Mouse (Mus musculus) thymus, postnatal 14 days (tissue): ENCODE results near the gene Fam131a.

Source experiments
- DNase-seq: peaks from one replicate; pipeline ENCODE4 v3.0.0; 2021

The Fam131a gene

DNA sequence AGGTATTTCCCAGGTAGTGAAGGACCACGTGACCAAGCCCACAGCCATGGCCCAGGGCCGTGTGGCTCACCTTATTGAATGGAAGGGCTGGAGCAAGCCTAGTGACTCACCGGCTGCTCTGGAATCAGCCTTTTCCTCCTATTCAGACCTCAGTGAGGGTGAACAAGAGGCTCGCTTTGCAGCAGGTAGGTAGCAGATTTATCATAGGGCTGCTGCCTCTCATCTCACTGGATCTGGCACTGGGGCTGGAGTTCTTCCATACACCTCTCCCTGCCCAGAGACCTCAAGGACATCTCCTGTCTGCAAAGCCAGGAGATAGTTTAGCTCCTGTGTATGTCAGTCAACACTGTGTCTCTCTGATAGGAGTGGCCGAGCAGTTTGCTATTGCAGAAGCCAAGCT, 6.2 kb downstream of the Fam131a start:
- DNase-seq, result no peak

DNA sequence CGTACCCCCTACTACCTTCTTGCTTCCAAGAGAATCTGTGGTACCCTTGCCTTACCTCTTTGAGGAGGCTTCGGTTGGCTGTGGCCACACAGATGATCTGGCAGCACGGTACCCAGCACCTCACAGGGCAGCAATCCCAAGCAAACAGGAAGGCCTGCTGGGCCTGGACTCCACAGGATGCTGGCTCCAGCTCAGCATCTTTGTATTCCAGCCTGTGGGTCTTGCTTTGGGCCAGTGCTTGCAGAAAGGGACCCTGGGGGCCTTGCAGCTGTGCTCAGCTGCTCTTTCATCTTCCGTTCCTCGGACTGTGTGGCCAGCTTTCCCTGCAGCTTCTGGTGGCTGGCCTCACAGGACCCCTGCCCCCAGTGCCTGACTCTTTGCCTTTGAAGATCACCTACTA, 7.0 kb downstream of the Fam131a start:
- no peak for DNase-seq

DNA sequence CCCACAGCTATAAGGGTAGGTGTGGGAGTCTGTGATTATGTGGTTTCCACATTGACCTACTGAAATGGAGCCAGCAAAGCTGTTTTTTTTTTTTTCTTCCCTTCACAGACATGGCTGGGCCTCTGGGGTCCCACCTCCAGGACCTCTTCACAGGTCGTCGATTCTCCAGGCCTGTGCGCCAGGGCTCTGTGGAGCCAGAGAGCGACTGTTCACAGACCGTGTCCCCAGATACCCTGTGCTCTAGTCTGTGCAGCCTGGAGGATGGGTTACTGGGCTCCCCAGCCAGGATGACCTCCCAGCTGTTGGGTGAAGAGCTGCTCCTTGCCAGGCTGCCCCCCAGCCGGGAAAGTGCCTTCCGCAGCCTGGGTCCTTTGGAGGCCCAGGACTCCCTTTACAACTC, 8.3 kb downstream of the Fam131a start:
- no peak for DNase-seq

DNA sequence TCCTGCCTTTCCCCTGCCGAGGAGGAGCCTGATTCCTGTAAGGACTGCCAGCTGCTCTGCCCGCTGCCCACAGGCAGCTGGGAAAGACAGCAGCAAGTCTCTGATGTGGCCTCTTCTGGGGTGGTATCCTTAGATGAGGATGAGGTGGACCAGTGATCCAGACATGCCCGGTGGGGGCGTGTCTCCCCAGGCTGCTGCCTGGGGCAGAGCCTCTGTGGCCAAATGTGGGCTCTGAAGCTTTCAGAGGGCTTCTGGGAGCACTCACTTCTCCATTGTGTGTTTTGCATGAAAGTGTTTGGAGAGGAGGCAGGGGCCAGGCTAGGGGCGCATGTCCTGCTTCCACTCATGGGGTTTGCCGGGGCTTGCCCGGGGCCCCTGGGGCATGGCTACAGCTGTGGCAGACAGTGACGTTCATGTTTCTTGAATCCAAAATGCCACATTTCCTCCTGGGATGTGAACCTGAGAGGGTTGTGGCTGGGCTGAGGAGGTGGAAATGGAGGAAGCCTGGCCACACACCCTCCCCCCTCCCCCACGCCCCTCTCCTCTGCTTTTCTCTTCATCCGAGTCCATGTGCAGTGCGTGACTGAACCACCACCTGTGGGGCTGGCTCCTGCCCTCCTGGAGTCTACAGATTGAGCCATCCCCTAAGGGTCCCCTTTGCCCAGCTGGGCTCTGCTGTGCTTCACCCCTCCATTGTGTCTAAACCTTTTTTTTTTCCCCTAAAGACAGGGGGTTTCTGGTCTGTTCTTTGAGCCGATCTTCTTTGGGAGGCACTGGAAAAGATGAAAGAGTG, 8.9 kb downstream of the Fam131a start:
- no peak for DNase-seq

DNA sequence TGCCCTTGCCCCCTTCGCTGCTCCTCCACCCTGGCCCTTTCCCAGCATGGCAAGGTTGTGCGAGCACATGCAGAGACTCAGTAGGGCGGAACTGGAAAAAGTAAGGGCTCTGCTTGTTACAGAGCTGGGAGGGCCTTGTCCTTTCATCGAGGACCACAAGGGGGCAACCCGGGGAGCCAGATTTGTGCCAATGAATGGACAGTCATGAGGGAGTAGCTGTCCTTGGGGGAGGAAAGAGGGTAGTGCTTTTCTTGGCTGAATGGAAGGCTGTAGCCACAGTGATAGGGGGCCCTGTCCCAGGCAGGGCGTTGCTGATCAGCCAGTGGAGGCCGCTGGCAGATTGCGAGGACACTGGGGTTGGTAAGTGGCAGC, 9.5 kb downstream of the Fam131a start:
- peak; percentile 60 for DNase-seq

DNA sequence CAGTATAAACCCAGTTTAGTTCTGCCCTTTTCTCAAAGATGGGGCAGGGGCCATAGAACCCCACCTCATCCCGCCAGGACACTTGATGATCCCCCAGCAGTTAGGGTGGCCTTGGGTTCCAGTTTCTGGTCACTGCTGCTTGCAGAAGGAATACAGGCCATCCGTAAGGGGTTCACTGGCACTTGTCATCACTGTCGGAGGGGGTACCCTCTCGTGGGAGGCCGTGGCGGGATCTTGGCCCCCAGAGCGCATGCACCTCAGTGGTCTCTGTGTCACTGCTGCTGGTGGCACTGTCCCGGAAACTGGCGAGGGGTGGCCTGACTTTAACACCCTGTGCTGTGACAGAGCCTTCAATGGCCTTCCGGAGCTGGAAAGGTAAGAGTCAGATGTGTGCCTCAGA, 10.0 kb downstream of the Fam131a start:
- no peak for DNase-seq

DNA sequence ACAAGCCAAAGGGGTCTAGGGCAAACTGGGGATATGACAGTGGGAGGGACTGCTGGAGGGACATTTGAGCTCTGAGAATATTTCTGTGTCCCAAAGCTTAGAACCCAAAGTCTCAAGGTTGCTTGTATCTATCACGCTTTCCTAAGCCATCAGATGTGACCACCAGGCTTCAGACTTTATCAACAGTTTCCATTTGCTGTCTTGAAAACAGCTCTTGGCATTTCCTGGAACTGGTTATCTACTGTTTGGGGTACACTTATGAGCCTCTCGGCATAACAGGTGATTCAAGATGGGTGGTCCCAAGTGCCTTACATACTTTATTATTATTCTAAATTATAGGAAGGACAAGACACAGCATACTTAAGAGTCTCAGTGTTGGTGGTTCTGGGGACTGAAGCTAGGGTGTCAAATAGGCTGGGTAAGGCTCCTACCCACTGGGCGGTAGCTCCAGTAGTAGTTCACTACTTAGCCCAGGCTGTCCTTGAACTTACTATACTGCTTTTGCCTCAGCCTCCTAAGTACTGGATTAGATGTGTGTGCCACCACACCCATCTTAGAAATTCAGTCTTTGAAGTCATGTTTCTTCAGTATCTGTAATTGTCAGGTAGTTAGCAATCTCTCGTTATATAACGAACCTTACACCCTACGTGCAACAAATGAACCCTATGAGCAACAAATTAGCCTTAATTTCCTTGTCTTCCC, 10.8 kb downstream of the Fam131a start:
- no peak for DNase-seq

DNA sequence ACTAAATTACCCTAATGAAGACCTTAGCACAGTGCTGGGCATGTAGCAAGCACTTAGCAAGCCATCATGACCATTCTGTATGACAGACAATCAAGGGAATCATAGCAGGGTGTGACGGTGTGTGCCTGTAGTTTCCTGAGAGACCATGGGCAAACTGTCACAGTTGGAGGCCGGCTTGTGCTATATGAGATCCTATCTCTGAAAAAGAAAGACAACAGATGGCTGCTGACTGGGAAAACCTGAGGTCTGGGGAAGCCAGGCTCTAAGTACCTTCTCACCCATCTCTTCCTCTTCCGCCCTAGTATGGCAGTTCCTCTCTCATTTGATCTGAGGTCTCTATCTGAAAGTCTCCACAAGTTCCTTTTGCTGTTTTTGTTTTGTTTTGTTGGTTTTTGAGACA, 12.7 kb downstream of the Fam131a start:
- DNase-seq, result no peak

DNA sequence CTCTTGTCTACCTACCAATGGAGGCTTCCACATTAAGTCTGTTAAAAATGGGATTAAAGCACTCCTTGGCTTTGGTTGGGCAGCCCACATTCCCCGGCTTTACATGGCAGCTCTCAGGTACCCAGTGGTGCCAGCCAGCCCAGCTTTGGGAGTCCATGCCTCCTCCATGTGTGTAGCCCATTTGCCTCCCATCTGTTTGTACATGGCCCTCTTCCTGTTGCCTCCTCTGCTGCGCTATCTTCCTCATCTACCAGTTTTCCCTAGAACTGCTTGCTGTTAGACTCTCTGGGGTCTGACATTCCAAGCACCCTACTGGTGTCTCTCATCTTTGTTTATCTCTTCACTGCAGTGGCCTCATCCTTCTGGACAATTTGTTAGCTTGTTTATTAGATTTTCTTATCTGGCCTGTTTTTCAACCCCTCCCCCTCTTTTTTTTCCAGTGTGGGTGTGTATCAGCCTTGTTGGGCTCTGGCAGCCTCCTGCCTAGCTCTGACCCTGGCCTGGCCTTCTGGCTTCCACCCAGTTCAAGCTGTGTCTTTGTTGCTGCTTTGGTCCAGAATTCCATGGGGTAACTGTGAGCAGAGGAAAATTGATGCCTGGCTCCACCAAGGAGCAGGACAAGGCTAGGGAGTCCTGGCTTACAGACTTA, 13.5 kb downstream of the Fam131a start:
- no peak for DNase-seq

DNA sequence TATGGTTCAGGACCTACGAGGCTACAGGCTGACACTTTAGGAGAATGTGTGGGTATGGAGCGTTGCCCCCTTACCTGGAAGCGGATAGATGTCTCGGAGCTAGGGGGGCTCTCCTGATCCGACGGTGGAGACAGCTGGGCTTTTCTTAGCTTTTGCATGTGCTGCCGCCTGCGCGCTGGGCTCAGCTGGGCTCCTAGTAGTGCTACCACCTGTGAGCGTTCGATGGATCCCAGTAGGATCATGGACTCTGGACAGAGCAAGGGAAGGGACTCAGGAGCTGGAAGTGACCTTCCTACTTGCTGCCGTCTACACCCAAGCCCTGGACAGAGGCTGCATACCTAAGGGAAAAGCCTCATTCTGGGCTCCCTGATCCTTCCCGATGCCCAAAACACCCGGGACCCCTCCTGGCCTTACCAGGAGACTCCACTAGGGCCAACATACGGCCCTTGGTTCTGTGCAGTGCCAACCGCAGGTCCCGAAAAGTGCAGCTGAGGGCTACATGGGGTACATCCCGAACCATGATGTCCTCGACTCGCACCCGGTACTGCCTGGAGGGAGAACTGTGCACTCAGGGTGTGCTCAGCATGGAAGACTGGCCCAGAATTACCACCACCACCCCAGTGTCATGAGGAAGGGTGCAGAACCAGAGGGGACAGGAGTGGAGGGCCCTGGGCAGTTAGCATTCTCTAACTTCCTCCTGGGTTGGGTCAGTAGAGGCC, 15.3 kb downstream of the Fam131a start:
- DNase-seq, result no peak

DNA sequence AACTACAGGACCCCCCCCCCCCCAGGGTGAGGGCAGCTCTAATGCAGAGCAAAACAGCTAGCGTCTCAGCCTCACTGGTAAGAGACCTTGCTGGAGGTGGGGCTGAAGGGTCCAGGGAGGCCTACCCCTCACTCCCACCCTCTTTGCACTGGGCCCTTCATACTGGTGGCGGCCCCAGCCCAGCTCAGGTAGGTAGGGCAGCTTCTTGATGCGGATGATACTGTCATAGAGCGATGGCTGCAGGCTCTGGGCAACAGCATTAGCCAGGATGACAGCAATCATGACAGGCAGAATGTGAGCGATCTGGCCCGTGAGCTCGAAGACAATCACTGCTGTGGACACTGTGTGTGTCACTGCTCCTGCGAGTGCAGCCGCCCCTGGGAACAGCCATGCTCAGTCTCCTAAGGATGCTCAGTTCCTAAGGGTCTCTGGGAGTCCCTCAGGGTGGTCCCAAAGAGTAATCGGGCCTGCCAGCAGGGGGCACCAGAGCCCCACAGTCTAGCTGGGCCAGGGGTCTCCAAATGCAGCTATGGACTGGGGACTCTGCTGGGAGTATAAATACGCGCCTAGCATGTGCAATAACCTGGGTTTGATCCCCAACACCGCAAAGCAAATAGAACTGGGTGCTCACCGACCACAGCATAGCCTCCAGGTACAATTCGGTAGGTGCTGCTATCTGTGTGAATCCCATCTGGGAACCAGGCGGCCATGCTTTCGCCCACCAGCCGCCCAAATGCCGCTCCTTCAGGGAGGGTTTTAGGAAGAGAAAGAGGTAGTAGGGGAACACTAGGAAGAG, 16.1 kb downstream of the Fam131a start:
- DNase-seq, result peak; percentile 82

DNA sequence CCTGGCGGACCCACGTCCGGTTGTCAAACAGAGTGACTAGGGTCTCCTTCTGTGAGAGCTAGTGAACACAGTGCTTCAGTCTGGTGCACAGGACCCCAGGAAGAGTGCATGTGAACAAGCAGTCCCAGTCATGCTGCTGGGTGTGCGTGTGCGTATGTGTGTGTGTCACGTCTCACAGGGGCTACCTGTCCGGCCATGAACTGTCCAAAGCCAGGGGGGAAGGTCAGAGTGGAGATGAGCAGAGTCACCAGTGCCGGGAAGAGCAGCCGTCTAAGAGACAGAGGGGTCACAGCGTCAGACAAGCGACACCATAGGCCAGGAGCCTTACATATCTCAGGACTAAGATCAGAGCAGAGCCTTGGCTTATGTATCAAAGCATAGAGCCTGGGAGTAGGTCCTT, 17.3 kb downstream of the Fam131a start:
- DNase-seq, result no peak

DNA sequence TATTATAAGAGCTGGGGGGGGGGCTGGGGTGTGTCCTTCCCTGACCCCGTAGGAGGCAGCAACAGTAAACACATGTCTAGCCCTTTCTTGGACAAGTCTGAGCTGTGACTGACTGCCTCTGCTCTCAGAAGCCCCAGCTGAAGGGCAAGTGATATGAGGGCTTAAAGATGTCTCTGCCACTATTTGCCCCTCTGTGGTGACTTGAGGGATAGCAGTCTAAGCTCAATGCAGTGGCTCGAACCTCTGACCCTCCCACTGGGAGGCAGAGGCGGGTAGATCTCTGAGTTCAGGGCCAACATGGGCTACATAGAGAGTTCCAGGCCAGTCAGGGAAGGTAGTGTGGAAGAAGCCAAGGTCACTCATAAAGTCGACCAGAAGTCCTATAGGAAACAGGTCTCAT, 17.8 kb downstream of the Fam131a start:
- no peak for DNase-seq

DNA sequence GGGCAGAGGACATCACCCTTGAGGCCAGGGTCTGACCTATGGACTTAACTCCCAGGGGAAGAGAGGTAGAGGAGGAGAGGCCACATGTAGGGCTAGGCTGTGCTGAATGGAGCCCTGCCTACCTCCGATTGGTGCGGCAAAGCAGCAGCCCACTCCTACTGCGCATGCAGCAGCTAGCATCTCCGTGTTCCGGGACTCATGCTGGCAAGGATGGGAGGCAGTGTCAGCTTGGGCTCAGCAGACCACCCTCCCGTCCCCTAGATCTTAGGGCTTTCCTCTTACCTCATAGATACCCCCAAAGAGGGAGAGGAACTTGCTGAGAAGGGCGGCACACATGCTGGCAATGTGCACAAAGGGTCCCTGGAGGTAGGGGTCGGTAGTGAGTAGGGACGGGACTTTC, 19.1 kb downstream of the Fam131a start:
- DNase-seq, result no peak

DNA sequence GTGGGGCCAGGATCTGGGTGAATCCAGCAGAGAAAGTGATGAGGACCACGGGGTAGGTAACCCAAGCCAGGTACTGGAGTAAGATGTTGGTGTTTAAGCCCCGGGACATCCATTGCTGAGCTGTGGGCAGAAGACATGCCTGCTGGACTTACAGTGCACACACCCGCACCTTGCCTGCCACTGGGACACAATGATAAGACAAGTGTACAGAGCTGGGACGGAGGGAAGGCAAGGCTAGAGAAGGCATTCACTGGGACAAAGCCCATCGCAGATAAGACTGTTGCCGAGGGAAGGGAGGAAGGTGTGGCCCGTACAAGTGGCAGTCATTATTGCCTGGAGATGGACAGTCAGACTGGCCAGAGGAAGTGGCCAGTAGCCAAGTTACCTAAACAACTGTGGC, 19.8 kb downstream of the Fam131a start:
- DNase-seq, result no peak

DNA sequence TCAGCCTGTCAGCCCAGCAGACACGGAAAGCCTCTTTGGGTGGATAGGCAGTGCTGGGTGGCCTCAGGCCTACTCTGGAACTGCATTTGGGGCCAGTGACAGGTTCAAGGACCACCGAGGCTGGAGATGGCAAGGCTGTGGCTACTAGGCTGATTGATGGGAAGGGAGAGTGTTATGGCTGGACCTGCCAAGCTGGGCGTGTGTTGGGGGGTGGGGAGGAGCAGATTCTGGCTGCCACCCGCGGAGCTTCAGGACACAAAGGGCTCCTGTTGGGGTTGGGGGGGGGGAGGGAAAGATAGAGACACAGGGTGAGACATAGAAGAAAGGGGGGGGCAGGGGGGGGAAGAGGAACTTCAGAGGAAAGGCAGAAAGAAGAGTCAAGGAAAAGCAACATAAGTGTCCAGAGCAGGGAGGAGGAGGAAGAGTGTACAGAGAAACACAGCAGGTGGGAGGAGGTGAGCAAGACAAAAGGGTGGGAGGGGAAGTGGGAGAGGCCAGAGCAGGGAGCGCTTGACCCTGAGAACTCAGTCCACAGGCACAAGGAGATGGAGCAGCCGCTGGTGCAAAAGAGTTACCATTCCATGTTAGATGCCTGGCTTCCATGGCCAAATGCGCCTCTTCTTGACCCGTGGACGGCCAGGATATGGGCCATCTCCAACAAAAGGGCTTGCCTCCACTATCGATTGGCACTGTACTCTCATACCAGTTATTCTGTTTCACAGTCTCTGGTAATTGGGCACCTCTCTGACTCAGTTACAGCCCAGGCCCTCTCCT, 21.5 kb downstream of the Fam131a start:
- DNase-seq, result no peak

DNA sequence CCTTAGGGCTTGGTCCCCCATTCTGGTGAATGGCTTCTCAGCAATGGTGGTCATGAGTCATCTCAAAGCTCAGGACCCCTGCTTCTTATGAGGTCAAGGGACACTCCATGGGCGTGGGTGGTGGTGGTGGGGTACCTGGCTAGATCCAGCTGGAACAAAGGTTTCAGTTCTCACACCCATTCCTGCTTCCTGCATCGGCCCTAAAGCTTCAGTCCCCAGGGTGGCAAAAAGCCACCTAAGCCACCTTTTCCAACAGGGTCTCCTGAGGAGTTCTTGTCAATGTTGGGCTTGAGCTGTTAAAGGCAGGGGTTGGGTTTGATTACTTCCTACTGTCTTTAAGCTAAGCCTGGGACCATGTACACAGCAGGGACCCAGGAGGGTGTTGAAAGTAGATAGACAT, 22.1 kb downstream of the Fam131a start:
- no peak for DNase-seq

DNA sequence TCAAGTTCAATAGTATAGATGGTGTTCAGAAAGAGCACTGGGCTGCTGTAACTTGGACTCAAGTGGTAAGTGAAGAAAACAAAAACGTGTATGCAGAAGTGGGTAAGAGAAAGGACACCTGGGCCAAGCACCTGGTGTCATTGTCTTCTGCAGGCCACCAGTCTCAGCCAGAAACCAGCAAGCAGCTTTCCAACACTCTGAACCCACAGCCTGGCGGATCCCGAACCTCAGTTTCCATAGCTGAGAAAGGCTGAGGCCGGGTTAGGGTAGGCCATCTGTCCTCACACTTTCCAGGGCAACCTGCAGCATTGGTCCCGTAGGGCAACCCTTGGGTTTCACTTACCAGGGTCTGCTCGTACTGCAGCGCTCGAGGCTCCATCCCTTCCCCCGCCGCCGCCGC, 22.5 kb downstream of the Fam131a start:
- no peak for DNase-seq

DNA sequence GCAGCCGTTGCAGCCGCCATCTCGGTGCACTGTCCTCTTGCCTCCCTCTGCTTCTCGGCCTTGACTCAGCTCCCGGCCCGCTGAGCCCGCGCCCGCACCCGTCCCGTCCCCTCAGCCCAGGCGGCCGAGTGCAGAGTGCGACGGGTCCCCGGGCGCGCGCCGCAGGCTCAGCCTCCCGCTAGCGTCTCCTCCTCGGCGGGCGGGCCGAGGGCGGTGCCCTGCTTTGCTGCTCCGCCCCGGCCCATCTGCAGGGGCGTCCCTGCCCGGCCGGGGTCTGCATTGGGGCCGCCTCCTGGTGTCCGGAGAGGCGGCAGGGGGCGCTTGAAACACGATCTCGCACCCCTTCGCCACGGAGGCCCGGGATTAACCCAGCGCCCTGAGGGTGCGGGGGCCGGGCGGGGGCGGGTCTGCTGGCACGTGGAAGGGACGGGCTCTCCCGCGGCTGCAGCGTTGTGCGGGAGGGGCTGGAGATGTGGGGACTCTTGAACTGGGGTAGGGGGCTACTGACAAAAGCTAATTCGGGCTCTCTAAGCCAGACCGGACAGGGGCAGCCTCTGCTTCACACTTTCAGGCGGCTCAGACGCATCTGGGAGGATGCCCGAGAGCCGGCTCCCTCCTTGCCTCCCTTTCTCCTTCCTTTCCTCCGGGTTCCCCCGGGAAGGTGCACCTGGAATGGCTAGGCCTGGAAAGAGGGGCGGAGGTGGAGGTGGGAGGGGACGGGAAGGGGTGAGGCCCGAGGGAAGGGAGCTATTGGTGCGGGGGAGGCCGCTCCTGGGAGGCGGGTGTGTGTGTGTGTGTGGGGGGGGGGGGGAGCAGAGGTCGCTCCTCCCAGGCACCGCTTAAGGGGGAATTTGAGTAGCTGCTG, 23.2 kb downstream of the Fam131a start:
- peak; percentile 85 for DNase-seq

DNA sequence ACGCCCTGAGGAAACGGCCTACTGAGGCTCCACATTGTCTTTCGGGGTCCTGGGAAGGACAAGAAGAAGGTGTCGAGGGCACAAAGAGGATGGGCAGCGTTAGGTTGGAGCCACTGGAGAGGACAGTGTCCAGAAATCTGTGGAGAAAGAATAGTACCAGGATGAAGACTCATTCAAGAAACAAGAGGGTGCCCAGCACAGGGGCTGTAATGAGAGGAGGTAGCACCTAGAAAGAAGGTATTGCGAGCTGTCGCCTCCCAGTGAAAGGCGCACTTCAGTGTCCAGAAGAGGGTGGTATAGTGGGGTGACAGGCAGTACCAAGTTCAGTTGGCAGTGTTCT, 23.8 kb downstream of the Fam131a start:
- no peak for DNase-seq
